Mouse (Mus musculus): ENCODE results near the gene Ptprn.

DNA sequence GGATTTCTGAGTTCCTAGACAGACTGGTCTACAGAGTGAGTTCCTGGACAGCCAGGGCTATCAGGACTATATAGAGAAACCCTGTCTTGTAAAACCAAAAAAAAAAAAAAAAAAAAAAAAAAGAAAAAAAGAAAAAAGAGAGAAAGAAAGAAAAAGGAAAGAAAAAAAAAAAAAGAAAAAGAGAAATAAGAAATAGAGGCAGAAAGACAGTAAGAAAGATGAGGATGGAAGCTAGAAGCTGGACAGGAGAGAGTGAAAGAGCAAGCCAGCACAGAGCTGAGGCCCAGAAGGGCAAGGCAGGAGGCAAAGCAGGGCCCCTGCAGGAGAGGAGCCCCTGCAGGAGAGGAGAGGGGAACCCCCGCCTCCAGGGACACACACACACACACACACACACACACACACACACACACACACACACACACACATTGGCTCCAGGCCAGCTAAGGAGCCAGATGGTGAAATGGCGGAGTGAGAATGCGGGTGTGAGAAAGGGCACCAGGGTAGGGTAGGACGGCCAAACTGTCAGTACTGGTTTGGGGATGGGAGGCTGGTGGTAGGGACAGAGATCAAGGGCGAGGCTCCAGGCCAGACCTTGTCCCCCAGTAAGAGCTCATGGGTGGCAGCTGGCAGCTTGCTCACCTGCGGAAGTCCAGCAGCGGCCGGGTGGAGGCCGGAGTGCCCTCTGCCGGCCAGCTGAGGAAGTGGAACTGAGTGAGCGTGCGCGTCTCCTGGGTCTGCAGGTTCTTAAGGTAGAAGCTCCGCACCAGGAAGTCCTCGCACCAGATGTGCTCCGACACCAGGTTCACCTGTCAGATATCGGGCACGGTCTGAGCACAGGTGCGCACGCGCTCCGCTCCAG, 13.0 kb downstream of the Ptprn start:
- TF ChIP-seq CTCF (IDR thresholded peaks at IDR 0.05; ENCODE audit: borderline replicate concordance, insufficient read depth, low read length) (peak; percentile 79), POLR2A (IDR thresholded peaks at IDR 0.05; ENCODE audit: low read depth, low read length) (no peak)

All from embryonic fibroblast, embryonic 13.5 days (primary cell).